Mouse (Mus musculus) left cerebral cortex, adult 18-20 months (tissue): ENCODE results near the gene Pknox2. TPM values are rescaled to one million over a fixed set of nuclear protein-coding genes. Genes with fewer than 3 reads are reported as not detected.

Experiments
- DNase-seq, 2 experiments: peaks; one replicate each; pipeline ENCODE4 v3.0.0; 2021 to 2022; ENCODE audit warnings: low spot score in 2 of 2, mixed read lengths in 1 of 2
- total RNA-seq, 2 experiments: library from RNA; stranded (reverse); gene quantifications; 2 replicates each; pipeline ENCODE4 v1.2.3; 2021

Pknox2 gene
- total RNA-seq, 2 experiments from 2014 or later, result 83.0 to 90.7 TPM

- DNase-seq, result no peak
Measured at GRCm38 (mm10) chr9:36948181-36948580, 199.0 kb downstream of the Pknox2 start.

GRCm38 (mm10) chr9:36947056-36947694, 200.0 kb downstream of the Pknox2 start:
- no peak for DNase-seq

- DNase-seq, result peak; percentile 80 to 87
Measured at GRCm38 (mm10) chr9:36944843-36945242, 202.4 kb downstream of the Pknox2 start.

GRCm38 (mm10) chr9:36942561-36942960, 204.6 kb downstream of the Pknox2 start:
- DNase-seq, result no peak

GRCm38 (mm10) chr9:36942131-36942530, 205.1 kb downstream of the Pknox2 start:
- no peak for DNase-seq

- DNase-seq, result no peak
Measured at GRCm38 (mm10) chr9:36941565-36941964, 205.6 kb downstream of the Pknox2 start.

GRCm38 (mm10) chr9:36938601-36939078, 208.6 kb downstream of the Pknox2 start:
- DNase-seq, result no peak

- peak; percentile 73 to 75 for DNase-seq
Measured at GRCm38 (mm10) chr9:36933813-36934493, 213.3 kb downstream of the Pknox2 start.

- DNase-seq, result no peak
Measured at GRCm38 (mm10) chr9:36932950-36933812, 214.0 kb downstream of the Pknox2 start.

GRCm38 (mm10) chr9:36931657-36932056, 215.6 kb downstream of the Pknox2 start:
- DNase-seq, result no peak

GRCm38 (mm10) chr9:36923753-36924152, 223.5 kb downstream of the Pknox2 start:
- DNase-seq, result no peak

GRCm38 (mm10) chr9:36921718-36922415, 225.3 kb downstream of the Pknox2 start:
- no peak for DNase-seq

- DNase-seq, result no peak
Measured at GRCm38 (mm10) chr9:36919472-36919871, 227.7 kb downstream of the Pknox2 start.

GRCm38 (mm10) chr9:36918582-36918981, 228.6 kb downstream of the Pknox2 start:
- DNase-seq, result no peak

- no peak for DNase-seq
Measured at GRCm38 (mm10) chr9:36916915-36917314, 230.3 kb downstream of the Pknox2 start.

GRCm38 (mm10) chr9:36916362-36916761, 230.8 kb downstream of the Pknox2 start:
- DNase-seq, result peak; percentile 88

GRCm38 (mm10) chr9:36905452-36905851, 241.8 kb downstream of the Pknox2 start:
- DNase-seq, result no peak

- no peak for DNase-seq
Measured at GRCm38 (mm10) chr9:36900464-36900863, 246.7 kb downstream of the Pknox2 start.

- DNase-seq, result peak in 1 of 2 experiments; percentile 42
Measured at GRCm38 (mm10) chr9:36898560-36898959, 248.6 kb downstream of the Pknox2 start.

GRCm38 (mm10) chr9:36895009-36895693, 252.1 kb downstream of the Pknox2 start:
- peak; percentile 80 to 82 for DNase-seq
